10 mouse cellular contexts compared by ENCODE assay signal in genomic region chr4:46553864-46554263, GRCm38 (mm10). TPM values are rescaled to one million over a fixed set of nuclear protein-coding genes. Genes with fewer than 3 reads are reported as not detected.
DNase-seq lines count a peak whose midpoint lies in the region; ATAC-seq lines count a peak whose summit lies in the region.
"Had no signal": no experiment of that assay in that cellular context is flagged by ENCODE, and none has a peak within 500 bp of the region (broad histone marks: within the 10 kb centered on the region; RNA-seq: fewer than 3 reads in every experiment).

No protein-coding gene starts in this region.

- H3K9ac ChIP-seq in midbrain, embryonic 14.5 days (replicated peaks; ENCODE audit: low read length), result no peak overlapping the region
- no peak overlapping the region for H3K9ac ChIP-seq in forebrain, embryonic 14.5 days (ENCODE audit: low read length)
- no peak overlapping the region for H3K9ac ChIP-seq in forebrain, embryonic 11.5 days (ENCODE audit: low read length)
- H3K9ac ChIP-seq: embryonic facial prominence, embryonic 13.5 days had no signal

- H3K27ac ChIP-seq in midbrain, embryonic 14.5 days (replicated peaks; ENCODE audit: low read depth, low read length), result no peak overlapping the region
- H3K27ac ChIP-seq in forebrain, embryonic 14.5 days (ENCODE audit: low read depth, low read length), result no peak overlapping the region
- no peak overlapping the region for H3K27ac ChIP-seq in forebrain, embryonic 11.5 days (ENCODE audit: low read depth, low read length)
- H3K27ac ChIP-seq: embryonic facial prominence, embryonic 13.5 days had no signal

- no peaks in the 10 kb centered on the region for H3K27me3 ChIP-seq in midbrain, embryonic 14.5 days (ENCODE audit: control insufficient read depth, insufficient read depth, low read length)
- no peaks in the 10 kb centered on the region for H3K27me3 ChIP-seq in forebrain, embryonic 14.5 days (replicated peaks; ENCODE audit: control insufficient read depth, insufficient read depth, low read length)
- H3K27me3 ChIP-seq in forebrain, embryonic 11.5 days (ENCODE audit: control insufficient read depth, insufficient read depth, low read length), result no peaks in the 10 kb centered on the region
- H3K27me3 ChIP-seq: embryonic facial prominence, embryonic 13.5 days; megakaryocyte, embryonic 14.5 days had no signal

- H3K36me3 ChIP-seq in midbrain, embryonic 14.5 days (ENCODE audit: control insufficient read depth, insufficient read depth, low read length), result no peaks in the 10 kb centered on the region
- H3K36me3 ChIP-seq in forebrain, embryonic 14.5 days (ENCODE audit: control insufficient read depth, insufficient read depth, low read length), result no peaks in the 10 kb centered on the region
- no peaks in the 10 kb centered on the region for H3K36me3 ChIP-seq in forebrain, embryonic 11.5 days (ENCODE audit: control insufficient read depth, insufficient read depth, low read length)
- H3K36me3 ChIP-seq: embryonic facial prominence, embryonic 13.5 days had no signal

- intact Hi-C loops in heart, postnatal 25 days (cut with DNase I), result no loop called here

- 88% methylated on average over 1 of the region's 1 CpGs for WGBS in midbrain, embryonic 14.5 days
- WGBS in forebrain, embryonic 14.5 days, result 42% methylated on average over 1 of the region's 1 CpGs
- WGBS in forebrain, embryonic 11.5 days, result 69% methylated on average over 1 of the region's 1 CpGs

- no peaks in the 10 kb centered on the region for H3K9me3 ChIP-seq in midbrain, embryonic 14.5 days (ENCODE audit: control insufficient read depth, low read length)
- no peaks in the 10 kb centered on the region for H3K9me3 ChIP-seq in forebrain, embryonic 14.5 days (replicated peaks; ENCODE audit: control insufficient read depth, low read length)
- no peaks in the 10 kb centered on the region for H3K9me3 ChIP-seq in forebrain, embryonic 11.5 days (ENCODE audit: control insufficient read depth, low read length)
- H3K9me3 ChIP-seq: embryonic facial prominence, embryonic 13.5 days; megakaryocyte, embryonic 14.5 days had no signal

- no peak for ATAC-seq in midbrain, embryonic 14.5 days (ENCODE audit: low FRiP score, low TSS enrichment)
- ATAC-seq in forebrain, embryonic 14.5 days, result no peak
- ATAC-seq in forebrain, embryonic 11.5 days (replicated peaks; ENCODE audit: low FRiP score), result no peak

- no peak overlapping the region for H3K4me3 ChIP-seq in midbrain, embryonic 14.5 days (replicated peaks; ENCODE audit: low read depth, low read length)
- no peak overlapping the region for H3K4me3 ChIP-seq in forebrain, embryonic 14.5 days (ENCODE audit: low read depth, low read length)
- no peak overlapping the region for H3K4me3 ChIP-seq in forebrain, embryonic 11.5 days (ENCODE audit: low read depth, low read length)
- H3K4me3 ChIP-seq: embryonic facial prominence, embryonic 13.5 days; megakaryocyte, embryonic 14.5 days had no signal

- DNase-seq in heart, adult 11 months, result peak; percentile 92
- DNase-seq in heart, postnatal 25 days (ENCODE audit: low spot score), result no peak
- DNase-seq in brain, adult 2 months (ENCODE audit: low read depth, low spot score), result peak; percentile 96
- peak; percentile 50 for DNase-seq in kidney, adult 18-20 months
- DNase-seq in lung, postnatal 14 days, result peak; percentile 82
- no peak for DNase-seq in midbrain, embryonic 14.5 days
- no peak for DNase-seq in forebrain, embryonic 14.5 days (ENCODE audit: low spot score)
- DNase-seq in forebrain, embryonic 11.5 days (ENCODE audit: low spot score), result no peak

- no peak overlapping the region for H3K4me2 ChIP-seq in midbrain, embryonic 14.5 days (ENCODE audit: low read length)
- H3K4me2 ChIP-seq in forebrain, embryonic 14.5 days (ENCODE audit: low read length), result no peak overlapping the region
- no peak overlapping the region for H3K4me2 ChIP-seq in forebrain, embryonic 11.5 days (ENCODE audit: low read depth, low read length, severe bottlenecking)
- H3K4me2 ChIP-seq: embryonic facial prominence, embryonic 13.5 days had no signal

- H3K4me1 ChIP-seq in midbrain, embryonic 14.5 days (ENCODE audit: control insufficient read depth, insufficient read depth, low read length), result no peaks in the 10 kb centered on the region
- no peaks in the 10 kb centered on the region for H3K4me1 ChIP-seq in forebrain, embryonic 14.5 days (ENCODE audit: control insufficient read depth, insufficient read depth, low read length)
- no peaks in the 10 kb centered on the region for H3K4me1 ChIP-seq in forebrain, embryonic 11.5 days (replicated peaks; ENCODE audit: control insufficient read depth, insufficient read depth, low read length)
- H3K4me1 ChIP-seq: embryonic facial prominence, embryonic 13.5 days had no signal

RNA-seq across cellular contexts. Expression of gene Trim14, which starts 17.9 kb away (rescaled TPM):
- 1 to 10 TPM; 1.7 to 1.9 TPM for total RNA-seq in heart, postnatal 25 days (2021)
- polyA plus RNA-seq in midbrain, embryonic 14.5 days (2014; fragmentation: Nextera tagmentation; extraction: Ambion mirVana), result 0.96 and 2.4 TPM in 2 replicates
- polyA plus RNA-seq in forebrain, embryonic 14.5 days (2014; fragmentation: Nextera tagmentation; extraction: Ambion mirVana), result 1.0 and 1.6 TPM in 2 replicates
- 0.98 and 2.0 TPM in 2 replicates for polyA plus RNA-seq in forebrain, embryonic 11.5 days (2014; fragmentation: Nextera tagmentation; extraction: Ambion mirVana)

RNA-seq across cellular contexts. Expression of gene Coro2a, which starts 48.1 kb away (rescaled TPM):
- total RNA-seq in heart, postnatal 25 days (2021), result under 1 TPM; 0.18 to 0.45 TPM
- polyA plus RNA-seq in midbrain, embryonic 14.5 days (2014; fragmentation: Nextera tagmentation; extraction: Ambion mirVana), result 5.1 and 5.4 TPM in 2 replicates
- 2.2 and 2.9 TPM in 2 replicates for polyA plus RNA-seq in forebrain, embryonic 14.5 days (2014; fragmentation: Nextera tagmentation; extraction: Ambion mirVana)
- 2.5 and 2.8 TPM in 2 replicates for polyA plus RNA-seq in forebrain, embryonic 11.5 days (2014; fragmentation: Nextera tagmentation; extraction: Ambion mirVana)

Comparison
In these comparisons a context has a peak if more than half of its experiments do, and no peak if none do; other contexts are left out.
1. DNase-seq: peak in heart, adult 11 months (single experiment), brain, adult 2 months (single experiment), kidney, adult 18-20 months (single experiment) and lung, postnatal 14 days (single experiment); none in heart, postnatal 25 days (single experiment), midbrain, embryonic 14.5 days (single experiment), forebrain, embryonic 14.5 days (single experiment) and forebrain, embryonic 11.5 days (single experiment).